Mouse (Mus musculus) kidney, adult 18-20 months (tissue): ENCODE results near the gene Sec63.
A peak's percentile ranks its signal among the peaks of the same experiment; 100 is the strongest.

Experiments used
- DNase-seq: peaks from one replicate; pipeline ENCODE4 v3.0.0; 2021

Sec63 gene

DNA sequence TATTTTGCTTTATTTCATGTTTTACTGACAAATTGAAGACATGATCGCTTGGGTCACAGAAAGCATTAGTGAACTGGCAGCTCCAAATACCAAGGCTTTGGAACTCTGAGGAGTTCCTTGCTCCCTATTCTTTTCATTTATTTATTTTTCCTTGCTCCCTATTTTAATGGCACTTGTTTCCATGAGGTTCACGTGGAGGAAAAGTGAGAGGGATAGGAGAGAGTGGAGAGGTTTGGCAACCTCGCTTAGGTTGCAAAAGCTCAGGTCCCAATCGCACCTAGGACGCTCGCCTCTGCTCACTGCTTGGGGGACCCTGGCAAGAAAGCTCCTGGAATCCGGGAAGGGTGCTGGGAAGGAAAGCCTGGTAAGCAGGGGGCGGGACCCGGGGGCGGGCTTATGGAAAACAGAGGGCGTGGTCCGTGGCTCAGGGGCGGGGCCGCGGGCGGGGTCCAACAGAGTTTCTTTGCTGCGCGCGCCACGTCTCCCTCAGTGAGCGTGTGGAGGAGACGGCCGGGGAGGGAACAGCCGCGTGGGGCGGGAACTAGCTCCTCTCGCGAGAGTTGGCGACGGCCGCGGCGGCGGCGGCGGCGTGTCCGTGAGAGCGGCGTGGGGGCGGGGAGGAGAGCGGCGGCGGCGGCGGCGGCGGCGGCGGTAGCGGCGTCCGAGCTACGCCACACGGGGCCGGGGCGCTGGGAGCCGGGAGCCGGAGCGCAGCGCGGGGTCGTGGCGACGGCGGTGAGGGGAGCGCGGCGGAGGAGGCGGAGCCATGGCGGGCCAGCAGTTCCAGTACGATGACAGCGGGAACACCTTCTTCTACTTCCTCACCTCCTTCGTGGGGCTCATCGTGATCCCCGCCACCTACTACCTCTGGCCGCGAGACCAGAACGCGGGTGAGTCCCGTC lies at the start of gene Sec63:
TSS of gene Sec63 (plus strand) at position 498 of the 902 bp plus-strand sequence.
- peak; percentile 98 for DNase-seq

GRCm38 (mm10) chr10:42714676-42715075 lies 46.6 kb upstream of the Sec63 start:
- DNase-seq, result peak; percentile 17

DNA sequence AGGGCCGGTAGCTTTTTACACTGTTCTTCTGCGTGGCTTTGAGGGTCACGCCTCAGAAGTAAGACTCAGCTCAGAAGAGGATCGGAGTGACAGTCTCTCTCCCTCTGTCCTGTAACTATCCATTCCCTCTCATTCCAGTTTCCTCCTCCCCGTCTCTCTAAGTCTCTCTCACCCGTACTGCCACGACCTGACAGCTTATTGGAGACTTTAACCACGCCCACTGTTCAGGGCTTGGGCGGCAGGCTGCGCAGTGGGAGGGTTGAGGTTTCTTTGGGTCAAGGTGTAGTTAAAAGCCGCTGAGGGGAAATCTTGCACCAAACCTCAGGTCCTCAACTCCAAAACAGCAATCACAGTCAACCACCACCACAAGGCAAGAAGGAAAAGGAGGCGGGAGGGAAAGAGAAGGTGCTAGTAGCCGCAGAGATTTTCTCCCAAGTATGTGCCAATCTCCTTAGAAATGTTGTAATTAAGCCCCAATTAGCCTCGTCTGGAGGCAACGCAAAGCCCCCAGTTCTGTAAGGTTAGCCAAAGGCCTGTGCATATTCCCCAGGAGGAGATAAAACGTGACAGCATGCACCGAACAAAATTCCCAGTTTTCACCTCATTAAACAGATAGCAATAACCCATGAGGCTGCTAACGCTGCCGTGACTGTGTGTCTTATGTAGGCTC lies 45.8 kb upstream of the Sec63 start:
- peak; percentile 8 for DNase-seq

DNA sequence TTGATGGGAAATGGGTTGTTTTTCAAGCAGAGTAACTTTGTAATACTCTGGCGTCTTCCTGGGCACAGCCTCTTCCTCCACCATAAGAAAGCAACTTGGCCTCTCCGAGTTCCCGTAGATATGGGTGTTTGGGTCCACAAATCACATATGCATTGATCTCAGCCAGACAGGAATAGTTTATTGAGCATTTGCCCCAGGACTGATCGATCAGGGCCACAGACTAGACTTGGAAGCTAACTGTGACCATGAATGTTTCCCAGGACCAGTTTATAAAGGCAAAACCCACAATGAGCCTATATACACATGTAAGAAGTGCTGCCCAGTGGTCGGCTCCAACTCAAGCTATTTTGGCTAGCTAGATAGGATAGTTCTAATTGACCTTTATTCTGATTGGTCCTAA lies 39.2 kb upstream of the Sec63 start:
- DNase-seq, result no peak

DNA sequence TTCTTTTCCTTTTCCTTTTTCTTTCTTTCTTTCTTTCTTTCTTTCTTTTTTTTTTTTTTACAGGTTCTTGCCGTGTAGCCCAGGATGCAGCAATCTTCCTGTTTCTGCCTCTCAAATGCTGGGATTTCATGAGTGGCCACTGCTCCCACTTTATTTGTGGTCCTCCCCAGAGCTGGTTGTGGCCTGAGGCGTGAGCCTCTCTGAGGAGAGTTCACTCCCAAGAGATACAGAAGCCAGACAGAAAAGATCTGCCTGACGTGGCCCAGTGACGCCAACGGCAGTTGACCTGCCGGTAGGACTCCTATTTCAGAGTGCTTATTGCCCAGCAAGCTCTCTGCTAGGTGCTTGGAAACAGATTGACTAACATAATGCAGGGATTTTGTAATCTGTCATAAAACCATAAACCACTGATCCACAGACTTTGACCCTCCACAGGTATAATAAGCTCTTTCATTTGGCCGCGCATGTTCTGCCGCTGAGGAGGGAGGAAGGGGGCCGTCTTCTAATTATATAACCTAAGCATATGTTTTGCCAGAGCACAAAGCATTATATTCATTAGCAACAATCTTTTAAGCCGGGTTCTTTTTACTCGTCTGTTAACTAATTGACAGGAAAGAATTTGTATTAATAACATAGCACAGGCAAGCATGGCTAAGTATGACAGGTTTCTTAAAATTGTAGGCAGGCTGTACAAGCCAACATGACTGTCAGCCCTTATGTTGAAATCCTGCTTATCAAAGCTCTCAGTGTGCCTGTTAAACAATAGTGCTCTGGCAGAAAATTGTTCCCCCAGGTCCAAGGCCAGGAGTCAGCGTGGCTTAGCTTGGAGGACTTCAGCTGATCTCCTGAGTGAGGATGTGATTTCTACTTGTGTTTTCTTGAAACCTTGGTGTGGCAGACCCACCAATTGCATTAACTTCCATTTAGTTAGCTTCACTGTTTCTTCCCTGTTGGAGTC lies 37.7 kb upstream of the Sec63 start:
- no peak for DNase-seq

GRCm38 (mm10) chr10:42729607-42730006 lies 31.7 kb upstream of the Sec63 start:
- no peak for DNase-seq

- peak; percentile 37 for DNase-seq
These were observed 26.7 kb upstream of the Sec63 start for GRCm38 (mm10) chr10:42734546-42735060.

DNA sequence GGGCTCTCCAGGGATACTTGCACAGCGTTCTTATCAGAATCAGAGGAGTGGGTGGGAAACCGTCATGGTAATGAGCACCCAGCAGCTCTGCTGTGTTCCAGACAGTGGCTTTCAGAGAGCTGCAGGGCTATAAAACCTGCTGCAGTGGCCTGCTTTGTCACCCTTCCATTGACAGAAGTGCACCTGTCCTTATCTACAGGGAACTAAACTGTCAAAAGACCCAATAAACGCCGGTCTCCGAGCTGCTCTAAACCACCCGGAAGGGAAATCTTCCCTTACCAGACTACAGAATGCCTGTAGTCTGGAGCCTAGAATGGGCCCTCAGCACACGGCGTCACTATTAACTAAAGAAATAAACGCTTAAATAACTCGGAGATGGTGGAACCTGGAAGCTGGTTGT lies 9.5 kb upstream of the Sec63 start:
- no peak for DNase-seq

- no peak for DNase-seq
These were observed 7.0 kb upstream of the Sec63 start for GRCm38 (mm10) chr10:42754341-42754740.

DNA sequence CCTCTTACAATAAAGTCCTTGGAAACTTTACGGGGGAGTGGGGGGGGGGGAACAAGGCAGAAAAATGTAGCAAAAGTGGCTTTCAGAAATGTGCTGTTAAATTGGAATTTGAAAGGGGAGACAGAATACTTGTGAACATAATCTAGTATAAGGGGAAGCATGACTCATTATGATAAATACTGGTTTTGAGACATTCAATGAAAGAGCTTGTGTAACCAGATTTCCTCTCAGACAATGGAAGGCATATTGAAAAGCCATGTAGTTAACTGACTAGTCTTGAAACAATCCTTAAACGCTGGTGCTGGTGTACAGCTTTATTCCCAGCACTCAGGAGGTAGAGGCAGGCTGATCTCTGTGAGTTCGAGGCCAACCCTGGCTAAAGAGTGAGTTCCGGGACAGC lies 1.6 kb upstream of the Sec63 start:
- no peak for DNase-seq

DNA sequence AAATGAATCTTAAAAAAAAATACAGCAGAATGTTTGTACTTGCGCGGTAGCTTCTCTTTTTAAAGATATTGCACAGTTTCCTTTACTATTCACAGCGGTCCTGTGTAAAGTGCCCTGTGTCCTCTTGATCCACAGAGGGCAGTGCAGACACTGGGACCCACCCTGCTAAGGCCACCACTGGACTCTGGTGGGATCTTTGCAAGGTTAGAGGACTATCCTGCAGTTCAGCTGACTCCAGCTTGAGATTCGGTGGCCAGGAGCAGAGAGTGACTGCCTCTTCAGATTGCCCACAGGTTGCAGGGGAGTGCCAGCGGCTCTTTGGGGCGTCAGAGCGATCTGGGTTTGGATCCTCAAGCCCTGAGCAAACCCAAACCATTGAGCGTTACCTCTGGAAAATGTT lies 967 bp upstream of the Sec63 start:
- DNase-seq, result peak; percentile 7

DNA sequence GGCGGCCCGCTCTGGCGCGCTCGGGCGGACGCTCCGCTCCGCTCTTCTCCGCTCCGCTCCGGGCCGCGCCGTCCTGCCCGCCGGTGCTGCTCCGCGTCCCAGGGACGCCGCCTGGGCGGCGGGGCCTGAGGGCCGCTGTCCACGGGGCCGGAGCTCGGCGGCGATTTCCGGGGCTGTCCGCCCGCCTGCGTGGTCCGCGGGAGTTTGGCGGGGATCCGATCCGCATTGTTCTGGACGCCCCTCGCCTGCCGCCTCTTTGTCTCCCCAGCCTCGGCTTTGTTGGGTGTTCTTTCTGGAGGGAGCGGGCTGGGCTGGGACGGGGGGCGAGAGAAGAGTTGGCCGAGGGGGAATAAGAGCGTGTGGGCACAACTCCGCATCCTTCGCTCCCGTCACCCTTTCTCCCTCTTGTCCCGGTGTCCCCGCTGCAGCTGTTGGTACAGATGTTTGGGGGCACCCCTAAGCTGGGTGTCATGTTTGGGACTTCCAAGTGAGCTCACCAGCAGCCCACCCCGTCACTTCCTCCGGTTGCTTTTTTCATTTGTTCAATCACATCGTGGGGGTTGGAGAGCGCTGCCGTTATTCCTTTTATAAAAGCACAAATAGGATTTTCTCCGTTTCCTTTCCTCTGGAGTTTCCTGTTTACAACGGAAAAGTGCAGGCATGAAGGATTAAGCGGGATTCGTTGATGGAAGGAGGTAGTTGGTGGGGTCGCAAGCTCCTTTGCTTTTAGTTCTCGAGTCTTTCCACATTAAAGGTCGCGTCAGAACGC lies 789 bp downstream of the Sec63 start:
- no peak for DNase-seq

GRCm38 (mm10) chr10:42762670-42763058 lies 1.4 kb downstream of the Sec63 start:
- no peak for DNase-seq

GRCm38 (mm10) chr10:42763246-42763645 lies 1.9 kb downstream of the Sec63 start:
- DNase-seq, result no peak

DNA sequence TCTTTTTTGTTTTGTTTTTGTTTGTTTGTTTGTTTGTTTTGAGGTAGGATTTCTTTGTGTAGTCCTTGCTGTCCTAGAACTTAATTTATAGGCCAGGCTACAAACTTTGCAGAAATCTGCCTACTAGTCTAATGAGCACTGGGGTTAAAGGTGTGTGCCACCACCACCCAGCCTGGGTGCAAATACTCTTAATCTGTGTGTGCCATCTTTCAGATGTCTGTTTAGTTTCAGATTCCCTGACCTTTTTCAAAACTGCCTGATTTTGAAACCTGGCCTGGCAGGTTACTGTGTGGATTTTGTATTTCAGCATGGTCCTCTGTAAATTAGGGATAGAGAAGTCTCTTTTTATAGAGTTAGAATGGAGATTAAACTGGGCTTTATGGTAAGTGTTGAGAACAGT lies 4.0 kb downstream of the Sec63 start:
- no peak for DNase-seq

DNA sequence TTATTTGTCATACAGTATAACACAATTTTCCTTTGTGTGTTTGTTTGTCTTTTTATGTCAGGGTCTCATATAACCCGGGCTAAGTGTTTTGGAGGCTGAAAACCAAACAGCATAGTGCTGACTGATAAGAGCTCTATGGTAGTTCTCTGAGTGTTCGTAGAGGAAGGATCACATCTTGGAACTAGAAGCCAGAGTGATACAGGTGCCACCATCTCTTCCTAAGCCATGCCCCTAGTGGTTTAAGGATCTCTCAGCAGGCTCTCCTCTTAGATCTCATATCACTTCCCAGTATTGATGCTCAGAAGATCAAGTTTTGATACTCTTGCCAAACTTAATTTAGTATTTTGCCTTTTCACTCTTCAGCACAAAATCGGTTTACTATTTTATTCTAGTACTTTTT lies 14.2 kb downstream of the Sec63 start:
- no peak for DNase-seq

GRCm38 (mm10) chr10:42780753-42781152 lies 19.5 kb downstream of the Sec63 start:
- no peak for DNase-seq

GRCm38 (mm10) chr10:42781672-42782071 lies 20.4 kb downstream of the Sec63 start:
- DNase-seq, result no peak

GRCm38 (mm10) chr10:42800922-42801321 lies 39.6 kb downstream of the Sec63 start:
- no peak for DNase-seq

DNA sequence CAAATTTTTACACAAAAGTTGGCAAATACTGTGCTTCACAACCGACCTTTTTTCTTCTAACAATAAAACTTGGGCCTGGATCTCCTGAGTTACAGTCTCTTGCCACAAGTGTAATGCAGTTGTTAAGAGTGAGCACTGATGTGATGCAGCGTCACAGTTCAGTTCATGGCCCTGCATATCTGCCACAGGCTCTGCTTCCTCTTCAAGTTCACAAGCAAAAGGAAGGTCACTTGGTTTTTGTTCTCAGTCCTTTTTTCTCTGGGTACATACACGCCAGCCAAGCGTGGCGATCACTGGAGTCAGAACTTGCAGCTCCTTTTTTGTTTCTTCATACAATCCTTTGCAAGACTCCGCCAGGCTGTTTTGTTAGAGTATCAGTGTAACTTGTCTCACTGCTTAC lies 64.6 kb downstream of the Sec63 start:
- no peak for DNase-seq

- no peak for DNase-seq
These were observed 65.9 kb downstream of the Sec63 start for GRCm38 (mm10) chr10:42827155-42827554.

GRCm38 (mm10) chr10:42830007-42830406 lies 68.7 kb downstream of the Sec63 start:
- DNase-seq, result no peak
